Mouse (Mus musculus): ENCODE measurements around the gene Fcgrt.
"Not testable (repeated sequence)": the region's sequence is repeated elsewhere in the genome, so short reads cannot be mapped to it uniquely, and the experiment has no call there.

Gene Fcgrt

GRCm38 (mm10) chr7:45110089-45110488, 6.4 kb upstream of the Fcgrt start:
- DNase-seq (ENCODE audit: low read depth, low spot score): not testable (repeated sequence)

GRCm38 (mm10) chr7:45107052-45107645, 3.5 kb upstream of the Fcgrt start:
- DNase-seq (ENCODE audit: low read depth, low spot score): no peak

- no peak for DNase-seq (ENCODE audit: low read depth, low spot score)
Observed at GRCm38 (mm10) chr7:45106441-45106840, 2.8 kb upstream of the Fcgrt start.

- no peak for DNase-seq (ENCODE audit: low read depth, low spot score)
Observed at GRCm38 (mm10) chr7:45105491-45105890, 1.8 kb upstream of the Fcgrt start.

- DNase-seq (ENCODE audit: low read depth, low spot score): no peak
Observed at GRCm38 (mm10) chr7:45104941-45105340, 1.3 kb upstream of the Fcgrt start.

GRCm38 (mm10) chr7:45102940-45103585, 588 bp downstream of the Fcgrt start:
- no peak for DNase-seq (ENCODE audit: low read depth, low spot score)

GRCm38 (mm10) chr7:45102441-45102840, 1.2 kb downstream of the Fcgrt start:
- DNase-seq (ENCODE audit: low read depth, low spot score): no peak

- DNase-seq (ENCODE audit: low read depth, low spot score): no peak
Observed at GRCm38 (mm10) chr7:45100046-45100445, 3.6 kb downstream of the Fcgrt start.

- DNase-seq (ENCODE audit: low read depth, low spot score): no peak
Observed at GRCm38 (mm10) chr7:45098541-45099240, 5.0 kb downstream of the Fcgrt start.

- no peak for DNase-seq (ENCODE audit: low read depth, low spot score)
Observed at GRCm38 (mm10) chr7:45097479-45097878, 6.2 kb downstream of the Fcgrt start.

GRCm38 (mm10) chr7:45095965-45096364, 7.7 kb downstream of the Fcgrt start:
- not testable (repeated sequence) for DNase-seq (ENCODE audit: low read depth, low spot score)

GRCm38 (mm10) chr7:45095367-45095766, 8.3 kb downstream of the Fcgrt start:
- no peak for DNase-seq (ENCODE audit: low read depth, low spot score)

GRCm38 (mm10) chr7:45094121-45094520, 9.5 kb downstream of the Fcgrt start:
- no peak for DNase-seq (ENCODE audit: low read depth, low spot score)

- no peak for DNase-seq (ENCODE audit: low read depth, low spot score)
Observed at GRCm38 (mm10) chr7:45093516-45093905, 10.1 kb downstream of the Fcgrt start.

GRCm38 (mm10) chr7:45092828-45093515, 10.7 kb downstream of the Fcgrt start:
- no peak for DNase-seq (ENCODE audit: low read depth, low spot score)

GRCm38 (mm10) chr7:45092048-45092447, 11.6 kb downstream of the Fcgrt start, which contains the start of gene Rcn3:
Rcn3 (minus strand) TSS chr7:45092221.
- DNase-seq (ENCODE audit: low read depth, low spot score): no peak

- no peak for DNase-seq (ENCODE audit: low read depth, low spot score)
Observed at GRCm38 (mm10) chr7:45091001-45091990, 12.4 kb downstream of the Fcgrt start.

- no peak for DNase-seq (ENCODE audit: low read depth, low spot score)
Observed at GRCm38 (mm10) chr7:45090251-45090977, 13.2 kb downstream of the Fcgrt start.

GRCm38 (mm10) chr7:45088597-45088996, 15.1 kb downstream of the Fcgrt start:
- no peak for DNase-seq (ENCODE audit: low read depth, low spot score)

GRCm38 (mm10) chr7:45086084-45086483, 17.6 kb downstream of the Fcgrt start:
- no peak for DNase-seq (ENCODE audit: low read depth, low spot score)

Data from telencephalon, adult 2 months (tissue).